9 mouse cellular contexts compared by ENCODE assay signal in the genomic region with DNA sequence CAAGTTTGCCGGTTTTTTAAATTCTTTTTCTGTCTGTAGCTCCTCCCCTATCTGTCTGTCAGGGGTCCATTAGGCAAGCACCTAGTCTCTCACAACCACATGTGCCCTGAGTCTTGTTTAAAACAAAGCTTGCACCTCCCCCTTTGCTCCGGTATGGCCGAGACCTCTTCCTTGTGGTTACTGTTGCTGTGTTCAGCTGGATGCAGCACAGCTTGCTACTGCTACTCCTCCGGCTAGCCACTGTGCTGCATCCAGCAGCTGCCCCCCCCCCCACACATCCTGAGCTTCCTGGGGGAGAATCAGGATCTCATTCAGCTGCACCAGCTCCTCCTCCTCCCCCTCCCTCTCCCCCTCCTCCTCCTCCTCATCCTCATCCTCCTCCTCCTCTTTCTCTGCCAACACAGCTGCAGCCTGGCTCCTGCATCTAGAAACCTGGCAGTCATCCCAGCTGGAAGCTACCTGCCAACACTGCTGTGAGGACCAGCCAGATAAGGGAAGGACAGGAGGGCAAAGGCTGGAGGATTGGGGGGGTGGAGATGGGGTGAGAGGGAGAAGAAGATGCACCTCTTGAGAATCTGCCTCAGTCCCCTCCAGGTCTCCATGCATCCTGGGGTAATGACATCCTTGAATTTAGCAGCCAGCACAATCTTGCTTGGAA.
DNase-seq lines count a peak whose midpoint lies in the region; ATAC-seq and TF ChIP-seq lines count a peak whose summit lies in the region.
"Had no signal": no experiment of that assay in that cellular context is flagged by ENCODE, and none has a peak within 500 bp of the region (broad histone marks: within the 10 kb centered on the region; RNA-seq: fewer than 3 reads in every experiment).

No protein-coding gene starts in this region.

- peak; percentile 14 for DNase-seq in A20 (ENCODE audit: low read depth, low spot score)
- peak; percentile 39 for DNase-seq in adrenal gland, postnatal 25 days
- peak; percentile 30 for DNase-seq in forebrain, embryonic 10.5 days (ENCODE audit: extremely low spot score, low spot score)
- peak; percentile 40 for DNase-seq in heart, postnatal 0 days (ENCODE audit: low spot score)
- peak; percentile 26 for DNase-seq in kidney, postnatal 14 days
- DNase-seq in midbrain, embryonic 10.5 days (ENCODE audit: low spot score), result peak; percentile 21
- DNase-seq in yolk sac, embryonic 10.5 days (ENCODE audit: low spot score), result no peak

- no peak for TF ChIP-seq EP300 in heart, postnatal 0 days (IDR thresholded peaks at IDR 0.05; ENCODE audit: low read depth)

- H3K4me3 ChIP-seq in forebrain, embryonic 10.5 days, result peak overlapping the region; percentile 34
- H3K4me3 ChIP-seq in heart, postnatal 0 days (ENCODE audit: low read depth, low read length), result no peak overlapping the region
- H3K4me3 ChIP-seq in midbrain, embryonic 10.5 days, result peak overlapping the region; percentile 4; the same call in 1 of the 2 replicates
- no peak overlapping the region for H3K4me3 ChIP-seq in stomach, embryonic 16.5 days (replicated peaks; ENCODE audit: low read length)
- H3K4me3 ChIP-seq: megakaryocyte, embryonic 14.5 days had no signal

- ATAC-seq in heart, postnatal 0 days (ENCODE audit: insufficient read depth, low read depth), result peak; percentile 65
- ATAC-seq in stomach, embryonic 16.5 days (ENCODE audit: insufficient read depth, low FRiP score), result peak; percentile 38; the same call in 1 of the 2 replicates

- H3K27me3 ChIP-seq in forebrain, embryonic 10.5 days (ENCODE audit: poor library complexity, severe bottlenecking), result peaks cover 5% of the 10 kb centered on the region; the same call in 1 of the 2 replicates
- H3K27me3 ChIP-seq in heart, postnatal 0 days (ENCODE audit: control insufficient read depth, insufficient read depth, low read length), result peaks cover 5% of the 10 kb centered on the region; the same call in 1 of the 2 replicates
- peaks cover 6% of the 10 kb centered on the region; the same call in 1 of the 2 replicates for H3K27me3 ChIP-seq in midbrain, embryonic 10.5 days (ENCODE audit: low read depth, poor library complexity, severe bottlenecking)
- H3K27me3 ChIP-seq in stomach, embryonic 16.5 days (ENCODE audit: control insufficient read depth, insufficient read depth, low read length), result no peaks in the 10 kb centered on the region

- H3K4me2 ChIP-seq in heart, postnatal 0 days (ENCODE audit: low read depth, low read length), result peak overlapping the region; percentile 40; the same call in 1 of the 2 replicates
- H3K4me2 ChIP-seq in stomach, embryonic 16.5 days (ENCODE audit: low read depth, low read length), result peak overlapping the region; percentile 36; the same call in 1 of the 2 replicates

- no peaks in the 10 kb centered on the region for H3K36me3 ChIP-seq in forebrain, embryonic 10.5 days (replicated peaks)
- H3K36me3 ChIP-seq in heart, postnatal 0 days (replicated peaks; ENCODE audit: control insufficient read depth, insufficient read depth, low read length), result no peaks in the 10 kb centered on the region
- H3K36me3 ChIP-seq in midbrain, embryonic 10.5 days, result no peaks in the 10 kb centered on the region
- H3K36me3 ChIP-seq in stomach, embryonic 16.5 days (ENCODE audit: control insufficient read depth, insufficient read depth, low read length), result no peaks in the 10 kb centered on the region

- no peak for TF ChIP-seq CTCF in heart, postnatal 0 days (IDR thresholded peaks at IDR 0.05; ENCODE audit: low read depth)

- H3K9me3 ChIP-seq in forebrain, embryonic 10.5 days, result no peaks in the 10 kb centered on the region
- H3K9me3 ChIP-seq in heart, postnatal 0 days (replicated peaks; ENCODE audit: control insufficient read depth, low read length), result no peaks in the 10 kb centered on the region
- H3K9me3 ChIP-seq in midbrain, embryonic 10.5 days (replicated peaks), result no peaks in the 10 kb centered on the region
- H3K9me3 ChIP-seq in stomach, embryonic 16.5 days (replicated peaks; ENCODE audit: control insufficient read depth, low read length), result no peaks in the 10 kb centered on the region
- H3K9me3 ChIP-seq: megakaryocyte, embryonic 14.5 days had no signal

- no peak overlapping the region for H3K9ac ChIP-seq in heart, postnatal 0 days (replicated peaks; ENCODE audit: low read depth, low read length)
- peak overlapping the region; percentile 41; the same call in 1 of the 2 replicates for H3K9ac ChIP-seq in stomach, embryonic 16.5 days (ENCODE audit: low read length)

- H3K4me1 ChIP-seq in forebrain, embryonic 10.5 days, result peaks cover 41% of the 10 kb centered on the region
- H3K4me1 ChIP-seq in heart, postnatal 0 days (ENCODE audit: control insufficient read depth, insufficient read depth), result peaks cover 18% of the 10 kb centered on the region
- peaks cover 37% of the 10 kb centered on the region for H3K4me1 ChIP-seq in midbrain, embryonic 10.5 days
- H3K4me1 ChIP-seq in stomach, embryonic 16.5 days (ENCODE audit: control insufficient read depth, insufficient read depth, low read length), result peaks cover 18% of the 10 kb centered on the region
- H3K4me1 ChIP-seq: megakaryocyte, embryonic 14.5 days had no signal

- WGBS in forebrain, embryonic 10.5 days, result 2% methylated on average over 4 of the region's 4 CpGs
- 2% methylated on average over 4 of the region's 4 CpGs for WGBS in heart, postnatal 0 days
- 3% methylated on average over 4 of the region's 4 CpGs for WGBS in midbrain, embryonic 10.5 days
- WGBS in stomach, embryonic 16.5 days, result 3% methylated on average over 4 of the region's 4 CpGs

- peak overlapping the region; percentile 71 for H3K27ac ChIP-seq in forebrain, embryonic 10.5 days
- no peak overlapping the region for H3K27ac ChIP-seq in heart, postnatal 0 days (ENCODE audit: low read depth)
- peak overlapping the region; percentile 33; the same call in 1 of the 2 replicates for H3K27ac ChIP-seq in midbrain, embryonic 10.5 days (replicated peaks)
- no peak overlapping the region for H3K27ac ChIP-seq in stomach, embryonic 16.5 days (ENCODE audit: low read length)

Comparison
In these comparisons a context has a peak if more than half of its experiments do, and no peak if none do; other contexts are left out.
1. H3K27ac ChIP-seq: peak in forebrain, embryonic 10.5 days (single experiment) and midbrain, embryonic 10.5 days (single experiment); none in heart, postnatal 0 days (single experiment) and stomach, embryonic 16.5 days (single experiment).
2. H3K4me3 ChIP-seq: peak in forebrain, embryonic 10.5 days (single experiment) and midbrain, embryonic 10.5 days (single experiment); none in heart, postnatal 0 days (single experiment) and stomach, embryonic 16.5 days (single experiment).